Mouse (Mus musculus): ENCODE measurements around the gene Toporsl.

GRCm38 (mm10) chr4:52594632-52595031 lies 1.4 kb upstream of the Toporsl start:
- TF ChIP-seq CTCF (IDR thresholded peaks at IDR 0.05; ENCODE audit: low read depth) (no peak), EP300 (optimal IDR thresholded peaks at IDR 0.05) (no peak)
